Comparison of ENCODE assay signal across 27 mouse cellular contexts in the genomic region with DNA sequence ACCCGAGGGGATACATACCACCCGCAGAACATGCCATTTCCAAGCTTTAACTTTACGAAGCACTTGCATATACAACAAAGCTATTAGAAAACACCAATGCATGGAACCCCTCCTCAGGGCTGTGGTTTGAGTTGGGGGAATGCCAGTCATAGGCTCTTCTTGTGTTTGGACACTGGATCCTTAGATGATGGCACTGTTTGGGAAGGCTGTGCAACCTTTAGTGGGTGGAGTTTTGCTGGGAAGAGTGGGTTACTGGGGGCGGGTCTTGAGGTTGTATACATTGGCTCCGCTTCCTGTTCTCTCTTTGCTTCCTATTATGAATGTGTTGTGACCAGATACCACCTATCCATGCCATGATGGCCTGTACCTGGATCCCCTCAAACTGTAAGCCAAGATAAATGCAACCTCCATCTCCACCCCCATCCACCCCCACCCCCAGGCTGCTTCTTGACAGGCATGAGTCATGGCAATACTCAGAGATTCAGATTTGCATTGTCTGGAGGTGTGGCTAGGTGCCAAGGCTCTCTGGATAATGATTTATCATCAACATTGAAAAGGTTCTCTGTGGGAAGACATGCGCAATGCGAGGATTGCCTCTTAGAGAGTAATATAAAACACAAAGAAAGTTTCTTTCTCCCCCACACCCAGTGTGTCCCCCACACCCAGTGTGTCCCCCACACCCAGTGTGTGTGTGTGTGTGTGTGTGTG.
A peak's percentile ranks its signal among the peaks of the same experiment; 100 is the strongest.
DNase-seq lines count a peak whose midpoint lies in the region; ATAC-seq and TF ChIP-seq lines count a peak whose summit lies in the region.
"Had no signal": no experiment of that assay in that cellular context is flagged by ENCODE, and none has a peak within 500 bp of the region (broad histone marks: within the 10 kb centered on the region; RNA-seq: fewer than 3 reads in every experiment).

No protein-coding gene starts in this region.

- ATAC-seq in intestine, postnatal 0 days, result peak; percentile 41; the same call in 1 of the 2 replicates
- no peak for ATAC-seq in erythroblast, adult 5-6 weeks (replicated peaks; ENCODE audit: low FRiP score, poor library complexity, severe bottlenecking)
- no peak for ATAC-seq in forebrain, embryonic 14.5 days
- ATAC-seq: hindbrain, postnatal 0 days had no signal

- H3K4me1 ChIP-seq in intestine, postnatal 0 days (replicated peaks; ENCODE audit: control insufficient read depth, insufficient read depth, low read length), result 0 out of 2 replicates have a peak, but pooled peaks cover 3% of the 10 kb centered on the region
- H3K4me1 ChIP-seq in forebrain, embryonic 14.5 days (ENCODE audit: control insufficient read depth, insufficient read depth, low read length), result no peaks in the 10 kb centered on the region
- H3K4me1 ChIP-seq: liver, embryonic 15.5 days had no signal

- no peak overlapping the region for H3K9ac ChIP-seq in intestine, postnatal 0 days (ENCODE audit: low read depth, low read length)
- no peak overlapping the region for H3K9ac ChIP-seq in forebrain, embryonic 14.5 days (ENCODE audit: low read length)
- H3K9ac ChIP-seq: embryonic facial prominence, embryonic 12.5 days; hindbrain, embryonic 12.5 days; liver, embryonic 15.5 days; lung, embryonic 14.5 days; neural tube, embryonic 13.5 days had no signal

- H3K4me3 ChIP-seq in intestine, postnatal 0 days (ENCODE audit: low read depth, low read length), result no peak overlapping the region
- H3K4me3 ChIP-seq in forebrain, embryonic 14.5 days (ENCODE audit: low read depth, low read length), result no peak overlapping the region
- H3K4me3 ChIP-seq: embryonic facial prominence, embryonic 12.5 days; erythroblast, embryonic 14.5 days; heart, embryonic 10.5 days; hindbrain, embryonic 12.5 days; liver, embryonic 15.5 days; neural tube, embryonic 13.5 days had no signal

- peak; percentile 17 for DNase-seq in adrenal gland, postnatal 14 days
- no peak for DNase-seq in adrenal gland, postnatal 4 days (ENCODE audit: low spot score in 2 of 2)
- peak; percentile 41 for DNase-seq in kidney, postnatal 10 days
- DNase-seq in kidney, postnatal 36 days, result no peak
- DNase-seq in ES-CJ7 (ENCODE audit: low read depth, low spot score), result peak; percentile 41
- DNase-seq in forebrain, embryonic 14.5 days (ENCODE audit: low spot score), result no peak
- DNase-seq: adrenal gland, postnatal 25 days; cerebellum, adult 8-10 months; cerebellum, postnatal 25 days; gastrocnemius, postnatal 14 days; heart, postnatal 36 days; kidney, adult 11 months; left cerebral cortex, postnatal 4 days; lung, embryonic 14.5 days; lung, postnatal 14 days; thymus, adult 2 months; thymus, postnatal 36 days had no signal

- H3K4me2 ChIP-seq in intestine, postnatal 0 days (replicated peaks; ENCODE audit: low read depth), result no peak overlapping the region
- H3K4me2 ChIP-seq in forebrain, embryonic 14.5 days (ENCODE audit: low read length), result no peak overlapping the region
- H3K4me2 ChIP-seq: embryonic facial prominence, embryonic 12.5 days; hindbrain, embryonic 12.5 days; liver, embryonic 15.5 days; lung, embryonic 14.5 days; neural tube, embryonic 13.5 days had no signal

- TF ChIP-seq CTCF in intestine, postnatal 0 days (IDR thresholded peaks at IDR 0.05; ENCODE audit: low read depth), result no peak

- no peak overlapping the region for H3K27ac ChIP-seq in intestine, postnatal 0 days (ENCODE audit: low read depth, low read length)
- H3K27ac ChIP-seq in forebrain, embryonic 14.5 days (ENCODE audit: low read depth, low read length), result no peak overlapping the region
- H3K27ac ChIP-seq: embryonic facial prominence, embryonic 12.5 days; heart, embryonic 10.5 days; hindbrain, embryonic 12.5 days; hindbrain, postnatal 0 days; kidney, postnatal 0 days; liver, embryonic 15.5 days; neural tube, embryonic 13.5 days had no signal

- WGBS in intestine, postnatal 0 days, result 92% methylated on average over 7 of the region's 7 CpGs
- WGBS in forebrain, embryonic 14.5 days, result 94% methylated on average over 7 of the region's 7 CpGs

- no peaks in the 10 kb centered on the region for H3K9me3 ChIP-seq in intestine, postnatal 0 days (ENCODE audit: control insufficient read depth)
- H3K9me3 ChIP-seq in forebrain, embryonic 14.5 days (replicated peaks; ENCODE audit: control insufficient read depth, low read length), result no peaks in the 10 kb centered on the region
- H3K9me3 ChIP-seq: embryonic facial prominence, embryonic 12.5 days; liver, embryonic 15.5 days; neural tube, embryonic 13.5 days had no signal

- H3K27me3 ChIP-seq in intestine, postnatal 0 days (replicated peaks; ENCODE audit: control insufficient read depth, insufficient read depth, low read length), result no peaks in the 10 kb centered on the region
- H3K27me3 ChIP-seq in forebrain, embryonic 14.5 days (replicated peaks; ENCODE audit: control insufficient read depth, insufficient read depth, low read length), result no peaks in the 10 kb centered on the region
- H3K27me3 ChIP-seq: embryonic facial prominence, embryonic 12.5 days; hindbrain, embryonic 12.5 days; liver, embryonic 15.5 days; neural tube, embryonic 13.5 days had no signal

- H3K36me3 ChIP-seq in intestine, postnatal 0 days (ENCODE audit: control insufficient read depth, insufficient read depth), result no peaks in the 10 kb centered on the region
- H3K36me3 ChIP-seq in forebrain, embryonic 14.5 days (ENCODE audit: control insufficient read depth, insufficient read depth, low read length), result no peaks in the 10 kb centered on the region
- H3K36me3 ChIP-seq: embryonic facial prominence, embryonic 12.5 days; hindbrain, embryonic 12.5 days; liver, embryonic 15.5 days; neural tube, embryonic 13.5 days had no signal

Comparison
In these comparisons a context has a peak if more than half of its experiments do, and no peak if none do; other contexts are left out.
1. DNase-seq: peak in adrenal gland, postnatal 14 days (single experiment), kidney, postnatal 10 days (single experiment) and ES-CJ7 (single experiment); none in adrenal gland, postnatal 4 days (0 of 2), kidney, postnatal 36 days (0 of 2) and forebrain, embryonic 14.5 days (single experiment).